Mouse (Mus musculus): ENCODE results near the gene Rin1. TPM values are rescaled to one million over a fixed set of nuclear protein-coding genes. Genes with fewer than 3 reads are reported as not detected.
"Not testable (repeated sequence)": the region's sequence is repeated elsewhere in the genome, so short reads cannot be mapped to it uniquely, and the experiment has no call there.

Gene Rin1
- total RNA-seq (2021): 1 to 10 TPM; 3.5 to 3.6 TPM
- long read RNA-seq, experiment 1, full-length matches to known transcripts: 1 of 2 reads
- long read RNA-seq, experiment 1, partial matches to known transcripts: 0 of 2 reads
- long read RNA-seq, experiment 1, other reads (novel, unspliced or antisense): 1 of 2 reads
- long read RNA-seq, experiment 2, partial matches to known transcripts: 1 of 5 reads
- long read RNA-seq, experiment 2, other reads (novel, unspliced or antisense): 4 of 5 reads

GRCm38 (mm10) chr19:5050047-5050905, at the start of gene Rin1:
Gene Rin1, plus strand, starts transcription at chr19:5050481.
- DNase-seq: peak; percentile 69 to 71

DNA sequence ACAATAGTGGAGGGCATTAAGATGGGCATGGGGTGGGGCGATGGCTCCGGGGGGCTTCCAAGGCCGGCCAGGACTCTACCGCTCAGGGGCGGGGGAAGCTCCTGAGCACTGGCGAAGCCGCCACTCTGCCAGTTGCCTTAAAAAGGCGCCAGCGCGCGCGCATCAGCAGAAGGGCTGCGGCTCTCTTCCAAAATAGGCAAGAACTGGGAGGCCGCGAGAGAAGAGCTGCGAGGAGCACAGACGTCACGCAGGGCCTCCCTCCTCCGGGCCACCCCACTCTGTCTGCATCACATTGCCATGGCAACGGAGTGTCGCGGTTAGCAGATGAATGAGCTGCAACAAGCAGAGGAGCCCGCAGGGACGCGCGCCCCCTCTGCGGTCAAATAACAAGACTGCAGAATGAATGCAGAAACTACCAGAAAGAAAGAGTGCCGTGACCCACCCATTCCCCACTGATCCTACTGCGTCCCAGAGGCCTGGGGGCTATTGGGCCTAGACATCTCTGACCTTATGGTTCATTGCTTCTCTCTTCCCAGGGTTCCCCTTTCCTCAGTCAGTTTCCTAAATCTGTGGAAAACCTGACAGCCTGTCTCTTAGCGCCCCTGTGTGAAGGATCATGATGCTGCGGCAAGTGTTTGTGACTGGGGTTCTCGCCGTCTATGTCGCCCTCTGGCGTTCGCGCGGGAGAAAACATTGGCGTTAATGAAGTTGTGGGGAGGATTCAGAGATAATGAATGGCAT, 48.4 kb upstream of the Rin1 start:
- peak; percentile 83 to 84 for DNase-seq

GRCm38 (mm10) chr19:5003644-5004043, 46.6 kb upstream of the Rin1 start:
- DNase-seq: not testable (repeated sequence)

DNA sequence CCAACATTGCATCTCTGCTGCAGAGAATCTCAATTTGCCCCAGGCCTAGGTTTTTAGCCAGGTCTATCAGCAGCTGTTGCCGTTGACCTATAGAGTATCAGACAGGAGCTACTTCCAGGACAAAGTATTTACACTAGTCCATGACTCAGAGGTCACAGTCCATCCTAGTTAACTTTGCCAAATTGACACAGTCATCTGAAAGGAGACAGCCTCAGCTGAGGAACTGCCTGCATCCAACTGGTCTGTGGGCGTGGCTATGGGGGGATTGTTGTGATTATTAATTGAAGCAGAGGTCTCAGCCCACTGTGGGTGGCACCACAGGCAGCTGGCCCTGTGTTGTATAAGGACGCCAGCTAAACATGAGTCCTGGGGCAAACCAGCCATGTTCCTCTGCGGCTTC, 45.4 kb upstream of the Rin1 start:
- no peak for DNase-seq

DNA sequence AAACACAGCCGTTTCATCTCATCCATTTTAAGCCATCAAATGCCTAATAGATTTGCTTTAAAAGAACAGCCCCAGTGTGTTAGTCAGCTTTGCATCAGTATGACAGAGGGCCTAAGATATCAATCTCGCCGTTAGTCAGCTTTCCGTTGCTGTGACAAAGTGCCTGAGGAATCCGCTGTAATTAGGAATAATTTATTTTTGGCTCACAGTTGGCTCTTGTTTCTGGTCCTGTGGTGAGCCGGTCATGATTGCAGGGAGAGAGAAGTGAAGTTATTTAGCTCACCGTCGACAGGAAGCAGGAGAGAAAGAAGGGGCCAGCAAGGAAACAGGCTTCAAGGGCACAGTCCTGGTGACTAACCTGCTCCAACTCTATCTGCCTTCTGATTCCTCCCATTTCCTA, 37.1 kb upstream of the Rin1 start:
- no peak for DNase-seq

DNA sequence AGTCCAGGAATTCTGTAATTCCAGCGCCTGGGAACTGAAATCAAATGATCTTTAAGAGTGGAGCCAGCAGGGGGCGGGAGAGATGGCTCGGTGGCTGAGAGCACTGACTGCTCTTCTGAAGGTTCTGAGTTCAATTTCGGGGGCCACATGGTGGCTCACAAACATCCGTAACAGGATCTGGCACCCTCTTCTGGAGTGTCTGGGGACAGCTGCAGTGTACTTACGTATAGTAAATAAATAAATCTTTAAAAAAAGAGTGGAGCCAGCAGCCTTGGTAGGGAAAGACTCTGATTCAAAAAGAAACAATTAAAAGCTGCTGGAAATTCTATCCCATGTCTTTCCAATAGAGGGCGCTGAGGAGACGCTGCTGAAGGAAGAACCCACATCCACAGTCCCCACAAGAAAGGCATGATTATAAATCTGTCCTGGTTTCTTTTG, 35.3 kb upstream of the Rin1 start:
- peak in 1 of 2 experiments; percentile 57 for DNase-seq

DNA sequence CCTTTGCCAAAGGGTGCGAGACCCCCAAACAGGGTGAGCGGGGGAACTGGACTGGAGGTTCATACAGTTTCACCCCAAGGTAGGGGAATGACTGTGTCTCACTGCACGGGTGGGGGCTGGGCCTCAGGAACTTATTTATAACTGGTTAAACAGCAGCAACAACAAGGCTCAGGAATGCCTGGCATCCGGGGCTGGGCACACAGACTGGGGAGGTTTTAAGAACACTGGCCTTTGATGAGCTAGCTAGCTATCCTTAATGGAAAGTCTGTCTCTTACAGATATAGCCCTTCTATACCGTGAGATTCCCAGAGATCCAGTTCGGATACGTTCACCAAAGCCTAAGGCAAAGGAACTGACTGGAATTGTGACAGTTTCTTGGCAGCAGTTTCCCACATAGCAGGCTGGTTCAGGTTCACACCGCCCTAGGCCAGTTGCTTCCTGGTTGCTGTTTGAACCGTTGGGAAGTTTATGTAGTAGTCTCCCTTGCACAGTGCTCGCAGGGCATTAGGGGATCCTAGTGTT, 34.0 kb upstream of the Rin1 start:
- no peak for DNase-seq

GRCm38 (mm10) chr19:5016782-5017181, 33.5 kb upstream of the Rin1 start:
- DNase-seq: peak; percentile 71 to 85

- no peak for DNase-seq
Observed at GRCm38 (mm10) chr19:5017611-5018010, 32.7 kb upstream of the Rin1 start.

- DNase-seq: no peak
Observed at GRCm38 (mm10) chr19:5018191-5018590, 32.1 kb upstream of the Rin1 start.

DNA sequence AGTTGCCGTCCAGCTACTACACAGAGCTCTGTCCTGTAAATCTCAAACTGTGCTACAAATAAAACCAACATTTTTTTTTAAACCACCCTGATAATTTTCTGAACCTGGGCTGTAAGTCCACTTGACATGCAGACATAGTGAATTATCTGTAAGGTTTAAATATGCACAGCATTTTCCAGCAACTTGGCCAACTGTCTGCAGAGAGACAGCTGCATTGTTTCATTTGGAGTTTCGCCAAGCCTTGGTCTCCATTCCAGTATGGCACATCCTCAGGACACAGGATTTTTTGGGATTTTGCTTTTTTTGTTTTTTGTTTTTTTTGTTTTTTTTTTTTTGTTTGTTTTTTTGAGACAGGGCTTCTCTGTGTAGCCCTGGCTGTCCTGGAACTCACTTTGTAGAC, 28.9 kb upstream of the Rin1 start:
- DNase-seq: no peak

GRCm38 (mm10) chr19:5023621-5024479, 26.4 kb upstream of the Rin1 start, which contains the start of gene Slc29a2:
Gene Slc29a2, plus strand, starts transcription at chr19:5023860.
- peak; percentile 96 to 97 for DNase-seq

GRCm38 (mm10) chr19:5026111-5026510, 24.2 kb upstream of the Rin1 start:
- no peak for DNase-seq

DNA sequence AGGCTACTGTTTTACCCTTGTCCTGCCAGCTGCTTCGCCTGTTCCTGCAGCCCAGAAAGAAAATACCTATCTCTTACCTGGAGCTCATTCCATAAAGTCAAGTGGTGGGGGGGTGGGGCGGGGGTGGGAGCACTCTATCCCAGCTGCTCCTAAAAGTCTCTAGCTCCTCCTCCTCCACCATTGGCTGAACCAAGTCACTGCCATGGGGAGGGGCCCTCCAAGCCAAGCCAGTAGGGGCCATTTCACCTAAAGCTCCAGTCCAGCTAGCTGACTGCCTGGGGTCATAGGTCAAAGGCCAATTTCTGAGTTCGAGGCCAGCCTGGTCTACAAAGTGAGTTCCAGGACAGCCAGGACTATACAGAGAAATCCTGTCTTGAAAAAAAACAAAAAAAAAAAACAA, 17.6 kb upstream of the Rin1 start:
- DNase-seq: no peak

DNA sequence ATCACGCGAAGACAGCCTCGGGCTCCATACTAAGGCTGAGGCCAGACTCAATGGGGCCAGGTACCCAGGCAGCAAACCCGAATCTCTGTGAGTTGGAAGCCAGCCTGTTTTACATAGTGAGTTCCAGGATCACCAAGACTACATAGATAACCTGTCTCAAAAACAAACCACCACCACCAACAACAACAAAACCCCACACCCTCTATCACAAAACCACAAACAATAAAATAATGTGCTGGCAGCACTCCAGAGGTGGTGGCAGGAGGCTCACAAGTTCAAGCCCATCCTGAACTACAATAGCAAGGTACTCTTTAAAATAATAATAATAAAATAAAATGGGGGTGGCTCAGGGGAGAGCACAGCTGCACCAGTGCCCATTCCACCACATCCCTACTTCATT, 13.7 kb upstream of the Rin1 start:
- no peak for DNase-seq

- DNase-seq: peak; percentile 79 to 82
Observed at GRCm38 (mm10) chr19:5037678-5038571, 12.4 kb upstream of the Rin1 start.

- peak; percentile 93 to 94 for DNase-seq
Observed at GRCm38 (mm10) chr19:5038709-5039156, 11.5 kb upstream of the Rin1 start, which contains the start of the genes B4gat1 and AC124502.3. Gene B4gat1, plus strand, starts transcription at chr19:5038826. Gene AC124502.3, plus strand, starts transcription at chr19:5038891.

GRCm38 (mm10) chr19:5039301-5040114, 10.8 kb upstream of the Rin1 start:
- peak; percentile 22 to 31 for DNase-seq

DNA sequence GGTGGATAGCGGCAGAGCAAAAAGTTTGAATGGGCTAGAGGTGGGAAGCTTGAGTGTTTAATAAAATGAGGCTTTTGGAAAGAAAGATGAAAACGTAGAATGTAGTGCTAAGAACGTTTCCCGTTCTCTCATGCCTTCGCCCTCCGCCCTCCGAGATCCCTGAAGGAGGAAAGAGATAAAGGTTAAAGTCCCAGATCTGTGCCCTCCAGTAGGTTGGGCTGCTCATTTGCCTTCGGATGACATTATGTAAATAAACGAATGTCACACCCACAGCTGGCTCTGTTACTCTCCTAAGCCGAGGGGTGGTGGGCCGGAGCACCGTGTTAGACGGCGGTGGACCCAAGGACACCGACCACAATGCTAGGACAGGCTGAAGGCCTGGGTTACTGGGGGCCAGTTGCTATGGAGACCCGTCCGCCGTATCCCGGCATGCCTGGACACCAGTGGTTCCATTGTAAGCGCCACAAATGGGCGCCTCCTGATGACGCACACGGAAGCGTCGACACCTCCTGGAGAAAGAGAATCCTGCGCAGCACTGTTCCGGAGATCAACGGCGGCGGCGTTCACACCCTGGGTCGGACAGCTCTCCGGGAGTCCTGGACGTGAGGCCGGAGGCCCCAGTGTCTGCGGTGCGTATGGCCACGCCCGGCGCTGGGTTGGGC, 9.3 kb upstream of the Rin1 start, which contains the start of gene Brms1:
Gene Brms1, plus strand, starts transcription at position 493 of the 662 bp plus-strand sequence.
- peak; percentile 95 for DNase-seq
